Mouse (Mus musculus) liver, embryonic 14.5 days (tissue): Measurements from ENCODE around the gene BC053393. TPM values are rescaled to one million over a fixed set of nuclear protein-coding genes. Genes with fewer than 3 reads are reported as not detected.

ENCODE experiments used
- ATAC-seq: fragments of 200-750 bp; cut with Nextera tagmentation; 2 replicates; pipeline ENCODE4 v1.8.0; 2017; ENCODE audit warnings: moderate number of reproducible peaks, mild to moderate bottlenecking, moderate library complexity; ENCODE audit not compliant: insufficient read depth
- DNase-seq, 3 experiments: peaks; one replicate each; pipeline ENCODE4 v3.0.0-alpha.2; 2012 to 2013; ENCODE audit warnings: low read depth in 3 of 3, low spot score in 3 of 3
- H3K27ac ChIP-seq: fragments of 300-500 bp; sonication (generic); 2 replicates; pipeline ENCODE4 v1.5.1; 2014; ENCODE audit warnings: moderate library complexity, mild to moderate bottlenecking, control low read depth, inconsistent platforms
- H3K27me3 ChIP-seq: fragments of 300-500 bp; sonication (generic); 2 replicates; pipeline ENCODE4 v1.6.1; 2014; ENCODE audit warnings: mild to moderate bottlenecking, low read length, moderate library complexity; ENCODE audit not compliant: control insufficient read depth, insufficient read depth
- H3K36me3 ChIP-seq: fragments of 300-500 bp; sonication (generic); replicated peaks from 2 replicates; pipeline ENCODE4 v1.6.1; 2014; ENCODE audit warnings: low read depth; ENCODE audit not compliant: control insufficient read depth, insufficient read depth
- H3K4me1 ChIP-seq, 2 experiments: fragments of 200-500 bp in 1 of 2; fragments of 300-500 bp in 1 of 2; sonication (generic) in 1 of 2; replicated peaks; 2 replicates each; pipeline ENCODE4 v1.6.1; 2012 to 2014; ENCODE audit warnings: antibody characterized with exemption in 1 of 2, inconsistent platforms in 1 of 2, low read length in 1 of 2; ENCODE audit not compliant: control insufficient read depth in 2 of 2, insufficient read depth in 2 of 2
- H3K4me2 ChIP-seq: fragments of 300-500 bp; sonication (generic); 2 replicates; pipeline ENCODE4 v1.6.1; 2014; ENCODE audit warnings: low read depth, mild to moderate bottlenecking, control low read depth, moderate library complexity
- H3K4me3 ChIP-seq, 2 experiments: fragments of 200-500 bp in 1 of 2; fragments of 300-500 bp in 1 of 2; sonication (generic) in 1 of 2; 2 replicates each; pipeline ENCODE4 v1.5.1; 2012 to 2014; ENCODE audit warnings: low read depth in 2 of 2, low read length in 2 of 2, mild to moderate bottlenecking in 2 of 2, control low read depth in 1 of 2, inconsistent platforms in 1 of 2, moderate library complexity in 1 of 2; ENCODE audit not compliant: insufficient read depth in 1 of 2
- H3K9ac ChIP-seq: fragments of 300-500 bp; sonication (generic); replicated peaks from 2 replicates; pipeline ENCODE4 v1.6.1; 2014; ENCODE audit warnings: mild to moderate bottlenecking, control low read depth, moderate library complexity
- H3K9me3 ChIP-seq: fragments of 300-500 bp; sonication (generic); 2 replicates; pipeline ENCODE4 v1.6.1; 2016; ENCODE audit warnings: low read length, mixed read lengths; ENCODE audit not compliant: control insufficient read depth
- CTCF ChIP-seq: IDR thresholded peaks from 2 replicates; pipeline ENCODE4 v1.5.1; 2016; ENCODE audit warnings: antibody characterized with exemption, low read depth, control low read depth
- EP300 ChIP-seq: IDR thresholded peaks from 2 replicates; pipeline ENCODE4 v1.6.1; 2016; ENCODE audit warnings: antibody characterized with exemption, low read depth
- WGBS: fragments of 180-500 bp; shearing (Covaris S2); extraction: QIAGEN DNeasy Blood & Tissue Kit; methylation state at CpG from one replicate; pipeline ENCODE4 v1.1.7; 2014; ENCODE audit not compliant: insufficient replicate concordance; 5-methylcytosine and 5-hydroxymethylcytosine counted together
- polyA plus RNA-seq, 2 experiments: library from polyadenylated mRNA; depleted of rRNA in 1 of 2; stranded (reverse) in 1 of 2; unstranded in 1 of 2; fragments of >200 nt; fragmentation: Nextera tagmentation in 1 of 2; extraction: Ambion mirVana in 1 of 2; gene quantifications; 2 replicates each; pipeline versions ENCODE4 v1.2.1 to v1.2.3; 2012 to 2014

The BC053393 gene
- polyA plus RNA-seq, 2 experiments, result not detected

GRCm38 (mm10) chr11:46636568-46636967 is 65.2 kb downstream of the BC053393 start:
- ATAC-seq (no peak), DNase-seq (no peak)
- Histone ChIP-seq H3K4me3 (no peak overlapping the region), H3K4me2 (no peak overlapping the region), H3K27ac (no peak overlapping the region), H3K4me1 (no peaks in the 10 kb centered on the region), H3K9me3 (no peaks in the 10 kb centered on the region), H3K36me3 (no peaks in the 10 kb centered on the region), H3K27me3 (no peaks in the 10 kb centered on the region), H3K9ac (no peak overlapping the region)
- TF ChIP-seq CTCF (no peak), EP300 (no peak)
- 42% methylated on average over 3 of the region's 3 CpGs for WGBS

Other genes with a start within 250 kb of the BC053393 start
- 0.01 and 0.07 TPM in 2 replicates for gene Itk, start 182.0 kb upstream of the BC053393 start, polyA plus RNA-seq (2012; rRNA removed)
- gene Itk, start 182.0 kb upstream of the BC053393 start, polyA plus RNA-seq (2014; fragmentation: Nextera tagmentation; extraction: Ambion mirVana), result 0.06 TPM in 1 of 2 replicates, not detected in the other
- 0.02 and 0.03 TPM in 2 replicates for gene Fam71b, start 175.0 kb upstream of the BC053393 start, polyA plus RNA-seq (2012; rRNA removed)
- gene Fam71b, start 175.0 kb upstream of the BC053393 start, polyA plus RNA-seq (2014; fragmentation: Nextera tagmentation; extraction: Ambion mirVana), result not detected in 2 replicates
- gene Med7, start 134.6 kb upstream of the BC053393 start, polyA plus RNA-seq (2012; rRNA removed), result 14.5 and 26.9 TPM in 2 replicates
- gene Med7, start 134.6 kb upstream of the BC053393 start, polyA plus RNA-seq (2014; fragmentation: Nextera tagmentation; extraction: Ambion mirVana), result 55.8 and 57.3 TPM in 2 replicates
- 0.12 and 0.23 TPM in 2 replicates for gene Havcr2, start 116.6 kb upstream of the BC053393 start, polyA plus RNA-seq (2012; rRNA removed)
- gene Havcr2, start 116.6 kb upstream of the BC053393 start, polyA plus RNA-seq (2014; fragmentation: Nextera tagmentation; extraction: Ambion mirVana), result 0.10 and 0.33 TPM in 2 replicates
- not detected in 2 replicates for gene Gm12169, start 47.3 kb upstream of the BC053393 start, polyA plus RNA-seq (2012; rRNA removed)
- gene Gm12169, start 47.3 kb upstream of the BC053393 start, polyA plus RNA-seq (2014; fragmentation: Nextera tagmentation; extraction: Ambion mirVana), result not detected in 2 replicates
- gene Dppa1, start 57.7 kb downstream of the BC053393 start, polyA plus RNA-seq (2012; rRNA removed), result not detected in 2 replicates
- not detected in 2 replicates for gene Dppa1, start 57.7 kb downstream of the BC053393 start, polyA plus RNA-seq (2014; fragmentation: Nextera tagmentation; extraction: Ambion mirVana)
- 19.3 and 31.1 TPM in 2 replicates for gene Timd2, start 135.5 kb downstream of the BC053393 start, polyA plus RNA-seq (2012; rRNA removed)
- gene Timd2, start 135.5 kb downstream of the BC053393 start, polyA plus RNA-seq (2014; fragmentation: Nextera tagmentation; extraction: Ambion mirVana), result 39.3 and 39.7 TPM in 2 replicates
- not detected in 2 replicates for gene Havcr1, start 163.5 kb downstream of the BC053393 start, polyA plus RNA-seq (2012; rRNA removed)
- not detected in 2 replicates for gene Havcr1, start 163.5 kb downstream of the BC053393 start, polyA plus RNA-seq (2014; fragmentation: Nextera tagmentation; extraction: Ambion mirVana)
- gene Timd4, start 239.3 kb downstream of the BC053393 start, polyA plus RNA-seq (2012; rRNA removed), result 3.6 and 4.3 TPM in 2 replicates
- gene Timd4, start 239.3 kb downstream of the BC053393 start, polyA plus RNA-seq (2014; fragmentation: Nextera tagmentation; extraction: Ambion mirVana), result 6.3 and 7.6 TPM in 2 replicates